Mouse (Mus musculus) embryonic facial prominence, embryonic 12.5 days (tissue): ENCODE measurements around the gene Abr. TPM values are rescaled to one million over a fixed set of nuclear protein-coding genes. Genes with fewer than 3 reads are reported as not detected.
A peak's percentile ranks its signal among the peaks of the same experiment; 100 is the strongest.

Experiments used
- ATAC-seq: fragments of 200-750 bp; cut with Nextera tagmentation; 2 replicates; pipeline ENCODE4 v1.8.0; 2017; ENCODE audit not compliant: insufficient number of reproducible peaks, insufficient read depth, low FRiP score, low TSS enrichment
- H3K27ac ChIP-seq: fragments of 300-500 bp; sonication (generic); 2 replicates; pipeline ENCODE4 v1.5.1; 2016; ENCODE audit warnings: mild to moderate bottlenecking
- H3K27me3 ChIP-seq: fragments of 300-500 bp; sonication (generic); 2 replicates; pipeline ENCODE4 v1.6.1; 2016; ENCODE audit warnings: mild to moderate bottlenecking, moderate library complexity
- H3K36me3 ChIP-seq: fragments of 300-500 bp; sonication (generic); 2 replicates; pipeline ENCODE4 v1.6.1; 2016; ENCODE audit warnings: mild to moderate bottlenecking
- H3K4me1 ChIP-seq: fragments of 300-500 bp; sonication (generic); 2 replicates; pipeline ENCODE4 v1.6.1; 2016
- H3K4me2 ChIP-seq: fragments of 300-500 bp; sonication (generic); replicated peaks from 2 replicates; pipeline ENCODE4 v1.6.1; 2016; ENCODE audit warnings: mild to moderate bottlenecking, moderate library complexity
- H3K4me3 ChIP-seq: fragments of 300-500 bp; sonication (generic); 2 replicates; pipeline ENCODE4 v1.5.1; 2016; ENCODE audit warnings: mild to moderate bottlenecking
- H3K9ac ChIP-seq: fragments of 300-500 bp; sonication (generic); 2 replicates; pipeline ENCODE4 v1.6.1; 2016; ENCODE audit warnings: mild to moderate bottlenecking, moderate library complexity
- H3K9me3 ChIP-seq: fragments of 300-500 bp; sonication (generic); 2 replicates; pipeline ENCODE4 v1.6.1; 2016; ENCODE audit warnings: mild to moderate bottlenecking, moderate library complexity
- WGBS: fragments of 180-500 bp; shearing (Covaris S2); methylation state at CpG from one replicate; pipeline ENCODE4 v1.1.7; 2016; 5-methylcytosine and 5-hydroxymethylcytosine counted together
- polyA plus RNA-seq: library from polyadenylated mRNA; unstranded; fragments of >200 nt; fragmentation: Nextera tagmentation; extraction: Ambion mirVana; gene quantifications from 2 replicates; pipeline ENCODE4 v1.2.1, GENCODE M21; 2016

The Abr gene
- polyA plus RNA-seq, 1 experiment from 2014 or later: 46.7 TPM

GRCm38 (mm10) chr11:76497066-76497768 lies 124.9 kb downstream of the Abr start:
- H3K9me3 ChIP-seq: no peaks in the 10 kb centered on the region
- no peak overlapping the region for H3K27ac ChIP-seq
- WGBS: 74% methylated on average over 9 of the region's 9 CpGs
- H3K4me2 ChIP-seq: no peak overlapping the region
- ATAC-seq: no peak
- H3K27me3 ChIP-seq: no peaks in the 10 kb centered on the region
- H3K4me3 ChIP-seq: no peak overlapping the region
- H3K4me1 ChIP-seq: peaks cover 53% of the 10 kb centered on the region
- H3K9ac ChIP-seq: no peak overlapping the region
- H3K36me3 ChIP-seq: no peaks in the 10 kb centered on the region

- H3K27ac ChIP-seq: no peak overlapping the region
- ATAC-seq: no peak
- no peak overlapping the region for H3K4me2 ChIP-seq
- H3K36me3 ChIP-seq: no peaks in the 10 kb centered on the region
- H3K9ac ChIP-seq: no peak overlapping the region
- 67% methylated on average over 6 of the region's 6 CpGs for WGBS
- H3K4me1 ChIP-seq: peaks cover 59% of the 10 kb centered on the region
- no peaks in the 10 kb centered on the region for H3K9me3 ChIP-seq
- no peaks in the 10 kb centered on the region for H3K27me3 ChIP-seq
- H3K4me3 ChIP-seq: no peak overlapping the region
Observed at GRCm38 (mm10) chr11:76496086-76496771, 125.9 kb downstream of the Abr start.

DNA sequence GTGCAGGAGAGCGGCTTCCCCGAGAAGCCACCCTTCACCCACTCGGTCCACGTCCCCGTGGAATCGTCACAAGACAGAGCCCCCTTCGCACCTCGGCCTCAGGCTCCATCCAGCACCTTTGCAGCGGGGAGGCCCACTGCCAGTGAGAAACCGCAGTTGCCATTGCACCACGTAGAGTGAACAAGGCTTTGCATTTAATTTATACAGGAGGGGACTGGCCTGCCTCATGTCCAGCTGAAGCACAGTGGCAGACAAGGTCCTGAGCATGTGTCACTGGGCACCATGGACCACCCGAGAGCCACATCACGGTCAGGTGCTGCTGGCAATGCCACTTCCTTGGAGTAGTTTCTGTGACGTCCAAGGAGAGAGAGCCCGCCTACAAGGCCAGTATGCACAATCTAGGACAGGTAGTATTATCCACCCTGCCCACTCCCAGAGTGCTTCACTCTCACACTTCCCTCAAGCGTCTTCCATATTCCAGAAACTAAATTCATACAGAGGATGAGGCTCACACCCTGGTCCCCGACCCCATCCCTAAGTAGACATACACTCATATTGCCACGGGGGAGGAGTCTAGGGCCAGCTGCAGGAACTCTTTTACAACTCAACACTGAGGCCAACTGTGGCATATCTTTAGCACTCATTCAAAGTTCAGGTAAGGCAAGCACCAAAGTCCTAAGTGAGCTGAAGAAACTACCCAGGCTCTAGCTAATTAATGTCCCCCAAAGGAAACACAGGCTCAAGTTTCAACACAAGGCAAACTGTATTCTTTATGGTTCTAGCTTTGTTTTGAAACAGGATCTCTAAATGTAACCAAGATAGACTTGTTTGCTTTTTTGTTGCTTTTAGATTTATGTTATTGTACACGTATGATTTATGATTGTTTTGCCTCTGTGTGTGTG lies 126.7 kb downstream of the Abr start:
- H3K27ac ChIP-seq: peak overlapping the region; percentile 98
- no peaks in the 10 kb centered on the region for H3K36me3 ChIP-seq
- H3K9ac ChIP-seq: peak overlapping the region; percentile 78
- 17% methylated on average over 19 of the region's 19 CpGs for WGBS
- H3K4me2 ChIP-seq: peak overlapping the region; percentile 87
- no peaks in the 10 kb centered on the region for H3K27me3 ChIP-seq
- peaks cover 55% of the 10 kb centered on the region for H3K4me1 ChIP-seq
- H3K4me3 ChIP-seq: peak overlapping the region; percentile 61
- H3K9me3 ChIP-seq: no peaks in the 10 kb centered on the region
- no peak for ATAC-seq

- H3K9me3 ChIP-seq: no peaks in the 10 kb centered on the region
- peak; percentile 76 for ATAC-seq
Observed at GRCm38 (mm10) chr11:76494360-76495126, 127.6 kb downstream of the Abr start.

DNA sequence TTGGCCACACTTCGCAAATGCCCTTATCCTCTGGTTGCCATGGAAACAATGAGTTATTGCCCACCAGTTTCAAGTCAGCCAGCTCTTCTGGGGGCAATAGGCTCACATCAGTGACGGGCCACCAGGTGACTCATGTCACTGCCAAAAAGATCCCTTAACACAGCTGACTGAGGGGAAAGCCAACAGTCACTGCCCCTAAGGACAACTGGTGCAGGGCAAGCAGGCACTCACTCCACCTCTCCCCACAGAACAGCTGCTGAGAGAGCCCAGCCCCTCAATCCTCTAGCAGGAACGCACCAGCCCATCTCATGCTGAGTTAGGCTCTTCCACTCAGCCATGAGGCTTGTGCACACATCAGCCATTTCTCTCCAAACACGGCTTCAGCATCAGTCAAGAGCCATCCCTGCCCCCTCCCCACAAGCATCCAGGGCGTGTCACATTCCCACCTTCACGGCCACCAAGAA lies 128.3 kb downstream of the Abr start:
- Histone ChIP-seq H3K36me3 (no peaks in the 10 kb centered on the region), H3K27me3 (no peaks in the 10 kb centered on the region), H3K4me2 (peak overlapping the region; percentile 87), H3K9ac (peak overlapping the region; percentile 78), H3K4me3 (peak overlapping the region; percentile 61), H3K4me1 (peaks cover 43% of the 10 kb centered on the region), H3K27ac (peak overlapping the region; percentile 98), H3K9me3 (no peaks in the 10 kb centered on the region)
- WGBS: 5% methylated on average over 6 of the region's 6 CpGs
- peak; percentile 49; the same call in 1 of the 2 replicates for ATAC-seq

More at GRCm38 (mm10) chr11:76494360-76495126, 127.6 kb downstream of the Abr start:
- H3K9ac ChIP-seq: peak overlapping the region; percentile 78
- H3K4me2 ChIP-seq: peak overlapping the region; percentile 87
- WGBS: under 1% methylated on average over 66 of the region's 67 CpGs
- H3K27me3 ChIP-seq: no peaks in the 10 kb centered on the region
- H3K27ac ChIP-seq: peak overlapping the region; percentile 98
- H3K4me1 ChIP-seq: peaks cover 47% of the 10 kb centered on the region
- H3K36me3 ChIP-seq: no peaks in the 10 kb centered on the region
- peak overlapping the region; percentile 61 for H3K4me3 ChIP-seq

DNA sequence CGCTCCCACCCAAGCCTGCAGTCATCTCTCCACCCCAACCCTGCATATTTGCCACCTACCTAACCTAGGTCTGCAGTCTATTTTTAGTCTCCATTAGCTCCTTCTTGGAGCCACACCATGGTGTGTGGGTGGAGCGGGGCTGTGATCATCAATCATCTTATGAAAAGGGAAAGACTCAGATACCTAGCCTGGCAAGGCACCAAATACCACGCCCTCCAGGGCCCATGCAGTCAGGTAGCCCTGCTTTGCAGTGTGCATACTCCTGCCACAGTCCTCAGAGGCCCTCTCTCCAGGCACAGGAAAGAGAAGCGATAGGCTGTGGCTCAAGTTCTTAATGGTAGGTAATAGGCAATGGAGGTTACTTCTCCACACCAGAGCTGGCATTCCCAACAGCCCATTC lies 128.9 kb downstream of the Abr start:
- H3K9me3 ChIP-seq: no peaks in the 10 kb centered on the region
- no peak for ATAC-seq
- no peaks in the 10 kb centered on the region for H3K36me3 ChIP-seq
- H3K4me3 ChIP-seq: peak overlapping the region; percentile 61
- peaks cover 43% of the 10 kb centered on the region for H3K4me1 ChIP-seq
- H3K4me2 ChIP-seq: peak overlapping the region; percentile 87
- H3K9ac ChIP-seq: no peak overlapping the region; the same call in 1 of the 2 replicates
- WGBS: 87% methylated on average over 4 of the region's 4 CpGs
- peak overlapping the region; percentile 98; the same call in 1 of the 2 replicates for H3K27ac ChIP-seq
- no peaks in the 10 kb centered on the region for H3K27me3 ChIP-seq

DNA sequence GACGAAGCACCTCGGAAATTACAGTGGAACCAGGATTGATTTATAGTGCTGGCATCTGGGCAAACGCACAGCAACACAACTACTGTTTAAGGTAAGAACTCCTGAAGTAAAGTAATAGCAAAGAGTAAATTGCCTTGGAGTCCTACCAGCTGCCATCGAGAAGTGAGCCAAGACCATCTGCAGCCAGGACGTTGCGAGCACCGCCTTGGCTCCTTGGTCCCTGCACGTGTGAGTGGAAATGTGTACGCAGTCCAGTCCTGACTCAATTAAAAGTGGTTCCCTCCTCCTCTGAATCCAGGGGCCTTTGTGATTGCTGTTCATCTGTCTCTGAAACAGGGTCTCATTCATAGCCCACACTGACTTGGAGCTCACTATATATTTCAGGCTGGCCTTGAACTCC lies 130.3 kb downstream of the Abr start:
- Histone ChIP-seq H3K4me3 (no peak overlapping the region), H3K4me1 (peaks cover 41% of the 10 kb centered on the region), H3K27me3 (no peaks in the 10 kb centered on the region), H3K27ac (no peak overlapping the region), H3K9ac (no peak overlapping the region), H3K9me3 (no peaks in the 10 kb centered on the region), H3K4me2 (no peak overlapping the region), H3K36me3 (0 out of 2 replicates have a peak, but pooled peaks cover 3% of the 10 kb centered on the region)
- no peak for ATAC-seq
- WGBS: 77% methylated on average over 9 of the region's 9 CpGs

- Histone ChIP-seq H3K4me2 (no peak overlapping the region), H3K4me1 (peaks cover 28% of the 10 kb centered on the region), H3K36me3 (peaks cover 10% of the 10 kb centered on the region), H3K4me3 (no peak overlapping the region), H3K9ac (no peak overlapping the region), H3K27ac (no peak overlapping the region), H3K27me3 (no peaks in the 10 kb centered on the region), H3K9me3 (no peaks in the 10 kb centered on the region)
- no peak for ATAC-seq
- WGBS: 81% methylated on average over 6 of the region's 6 CpGs
Observed at GRCm38 (mm10) chr11:76489407-76489806, 132.7 kb downstream of the Abr start.

DNA sequence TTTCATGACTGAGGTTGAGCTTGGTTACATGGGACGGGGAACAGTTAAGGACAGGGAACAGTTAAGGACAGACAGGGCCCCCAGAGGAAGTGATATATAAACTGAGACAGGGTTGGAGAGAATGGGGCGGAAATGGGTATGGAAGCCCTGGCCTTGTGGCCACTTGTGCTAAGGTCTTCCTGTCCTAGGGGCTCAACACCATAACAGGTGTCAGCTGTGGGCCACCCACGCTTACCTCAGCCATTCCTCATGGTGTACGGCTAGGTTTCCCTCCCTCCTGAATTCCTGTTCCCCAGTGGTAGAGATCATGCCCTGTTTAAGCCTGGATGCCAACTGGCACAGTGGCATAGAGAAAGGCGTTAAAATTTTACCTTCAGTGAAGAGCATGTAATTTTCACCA lies 135.1 kb downstream of the Abr start:
- H3K9me3 ChIP-seq: no peaks in the 10 kb centered on the region
- H3K27me3 ChIP-seq: no peaks in the 10 kb centered on the region
- ATAC-seq: no peak
- 88% methylated on average over 5 of the region's 5 CpGs for WGBS
- H3K36me3 ChIP-seq: peaks cover 10% of the 10 kb centered on the region
- H3K27ac ChIP-seq: no peak overlapping the region
- no peak overlapping the region for H3K9ac ChIP-seq
- no peak overlapping the region for H3K4me2 ChIP-seq
- H3K4me3 ChIP-seq: no peak overlapping the region
- H3K4me1 ChIP-seq: peaks cover 19% of the 10 kb centered on the region

GRCm38 (mm10) chr11:76484033-76484432 lies 138.1 kb downstream of the Abr start:
- 82% methylated on average over 2 of the region's 2 CpGs for WGBS

More at GRCm38 (mm10) chr11:76484033-76484432, 138.1 kb downstream of the Abr start:
- Histone ChIP-seq H3K27ac (no peak overlapping the region), H3K9me3 (no peaks in the 10 kb centered on the region), H3K9ac (no peak overlapping the region), H3K27me3 (no peaks in the 10 kb centered on the region), H3K4me1 (peaks cover 15% of the 10 kb centered on the region), H3K4me3 (no peak overlapping the region), H3K36me3 (peaks cover 26% of the 10 kb centered on the region), H3K4me2 (no peak overlapping the region)
- no peak for ATAC-seq
